Mouse (Mus musculus): ENCODE measurements around the gene Hsf4. TPM values are rescaled to one million over a fixed set of nuclear protein-coding genes. Genes with fewer than 3 reads are reported as not detected.

Gene Hsf4
- polyA plus RNA-seq, 1 experiment from 2014 or later, result not detected

GRCm38 (mm10) chr8:105233126-105233935 is 36.3 kb upstream of the Hsf4 start:
- H3K4me2 ChIP-seq (ENCODE audit: low read depth, severe bottlenecking), result no peak overlapping the region
- H3K27ac ChIP-seq (replicated peaks; ENCODE audit: low read depth, low read length), result no peak overlapping the region
- no peak for DNase-seq (ENCODE audit: low spot score)
- no peaks in the 10 kb centered on the region for H3K9me3 ChIP-seq (ENCODE audit: control insufficient read depth, low read length)
- no peaks in the 10 kb centered on the region; the same call in 1 of the 2 replicates for H3K36me3 ChIP-seq (ENCODE audit: control insufficient read depth, insufficient read depth, low read length)
- no peak overlapping the region for H3K9ac ChIP-seq (ENCODE audit: low read length)
- H3K4me1 ChIP-seq (ENCODE audit: control insufficient read depth, insufficient read depth, low read length), result no peaks in the 10 kb centered on the region
- WGBS, result 49% methylated on average over 1 of the region's 1 CpGs
- no peaks in the 10 kb centered on the region for H3K27me3 ChIP-seq (ENCODE audit: control insufficient read depth, insufficient read depth, low read length)
- ATAC-seq (ENCODE audit: insufficient number of reproducible peaks, low FRiP score, low TSS enrichment, low read depth), result no peak
- no peak overlapping the region for H3K4me3 ChIP-seq (ENCODE audit: low read depth, low read length)

GRCm38 (mm10) chr8:105235206-105235605 is 34.4 kb upstream of the Hsf4 start:
- H3K4me1 ChIP-seq (ENCODE audit: control insufficient read depth, insufficient read depth, low read length), result no peaks in the 10 kb centered on the region
- ATAC-seq (ENCODE audit: insufficient number of reproducible peaks, low FRiP score, low TSS enrichment, low read depth) (no peak), DNase-seq (ENCODE audit: low spot score) (no peak)
- H3K4me3 ChIP-seq (ENCODE audit: low read depth, low read length), result no peak overlapping the region
- no peaks in the 10 kb centered on the region for H3K9me3 ChIP-seq (ENCODE audit: control insufficient read depth, low read length)
- H3K9ac ChIP-seq (ENCODE audit: low read length), result no peak overlapping the region
- no peaks in the 10 kb centered on the region; the same call in 1 of the 2 replicates for H3K36me3 ChIP-seq (ENCODE audit: control insufficient read depth, insufficient read depth, low read length)
- H3K27ac ChIP-seq (replicated peaks; ENCODE audit: low read depth, low read length), result no peak overlapping the region
- no peak overlapping the region for H3K4me2 ChIP-seq (ENCODE audit: low read depth, severe bottlenecking)
- no peaks in the 10 kb centered on the region for H3K27me3 ChIP-seq (ENCODE audit: control insufficient read depth, insufficient read depth, low read length)
- WGBS, result 81% methylated on average over 1 of the region's 1 CpGs

- no peaks in the 10 kb centered on the region; the same call in 1 of the 2 replicates for H3K36me3 ChIP-seq (ENCODE audit: control insufficient read depth, insufficient read depth, low read length)
- 93% methylated on average over 14 of the region's 14 CpGs for WGBS
Measured at GRCm38 (mm10) chr8:105237442-105238142, 32.0 kb upstream of the Hsf4 start.

GRCm38 (mm10) chr8:105241016-105241415 is 28.6 kb upstream of the Hsf4 start:
- no peak overlapping the region for H3K4me3 ChIP-seq (ENCODE audit: low read depth, low read length)
- H3K9ac ChIP-seq (ENCODE audit: low read length), result no peak overlapping the region
- H3K9me3 ChIP-seq (ENCODE audit: control insufficient read depth, low read length), result no peaks in the 10 kb centered on the region
- no peak overlapping the region for H3K4me2 ChIP-seq (ENCODE audit: low read depth, severe bottlenecking)
- H3K27ac ChIP-seq (replicated peaks; ENCODE audit: low read depth, low read length), result no peak overlapping the region
- ATAC-seq (ENCODE audit: insufficient number of reproducible peaks, low FRiP score, low TSS enrichment, low read depth) (no peak), DNase-seq (ENCODE audit: low spot score) (no peak)
- H3K27me3 ChIP-seq (ENCODE audit: control insufficient read depth, insufficient read depth, low read length), result no peaks in the 10 kb centered on the region
- no peaks in the 10 kb centered on the region for H3K36me3 ChIP-seq (ENCODE audit: control insufficient read depth, insufficient read depth, low read length)
- no peaks in the 10 kb centered on the region for H3K4me1 ChIP-seq (ENCODE audit: control insufficient read depth, insufficient read depth, low read length)
- WGBS, result 98% methylated on average over 7 of the region's 7 CpGs

More at GRCm38 (mm10) chr8:105237442-105238142, 32.0 kb upstream of the Hsf4 start:
- Histone ChIP-seq H3K4me2 (ENCODE audit: low read depth, severe bottlenecking) (no peak overlapping the region), H3K4me1 (ENCODE audit: control insufficient read depth, insufficient read depth, low read length) (no peaks in the 10 kb centered on the region), H3K27me3 (ENCODE audit: control insufficient read depth, insufficient read depth, low read length) (no peaks in the 10 kb centered on the region), H3K27ac (replicated peaks; ENCODE audit: low read depth, low read length) (no peak overlapping the region), H3K9ac (ENCODE audit: low read length) (no peak overlapping the region), H3K4me3 (ENCODE audit: low read depth, low read length) (no peak overlapping the region), H3K9me3 (ENCODE audit: control insufficient read depth, low read length) (no peaks in the 10 kb centered on the region)
- no peak for DNase-seq (ENCODE audit: low spot score)
- ATAC-seq (ENCODE audit: insufficient number of reproducible peaks, low FRiP score, low TSS enrichment, low read depth), result no peak

GRCm38 (mm10) chr8:105251954-105252353 is 17.6 kb upstream of the Hsf4 start:
- WGBS, result 96% methylated on average over 6 of the region's 6 CpGs
- H3K4me3 ChIP-seq (ENCODE audit: low read depth, low read length), result no peak overlapping the region
- H3K27ac ChIP-seq (replicated peaks; ENCODE audit: low read depth, low read length), result no peak overlapping the region
- no peaks in the 10 kb centered on the region for H3K9me3 ChIP-seq (ENCODE audit: control insufficient read depth, low read length)
- H3K4me1 ChIP-seq (ENCODE audit: control insufficient read depth, insufficient read depth, low read length), result peaks cover 5% of the 10 kb centered on the region; the same call in 1 of the 2 replicates
- DNase-seq (ENCODE audit: low spot score), result no peak
- peaks cover 16% of the 10 kb centered on the region for H3K36me3 ChIP-seq (ENCODE audit: control insufficient read depth, insufficient read depth, low read length)
- no peak overlapping the region for H3K9ac ChIP-seq (ENCODE audit: low read length)
- peaks cover 7% of the 10 kb centered on the region; the same call in 1 of the 2 replicates for H3K27me3 ChIP-seq (ENCODE audit: control insufficient read depth, insufficient read depth, low read length)
- no peak for ATAC-seq (ENCODE audit: insufficient number of reproducible peaks, low FRiP score, low TSS enrichment, low read depth)
- H3K4me2 ChIP-seq (ENCODE audit: low read depth, severe bottlenecking), result no peak overlapping the region

- H3K9me3 ChIP-seq (ENCODE audit: control insufficient read depth, low read length), result no peaks in the 10 kb centered on the region
- H3K36me3 ChIP-seq (ENCODE audit: control insufficient read depth, insufficient read depth, low read length), result peaks cover 16% of the 10 kb centered on the region
- no peak overlapping the region for H3K27ac ChIP-seq (replicated peaks; ENCODE audit: low read depth, low read length)
- ATAC-seq (ENCODE audit: insufficient number of reproducible peaks, low FRiP score, low TSS enrichment, low read depth) (no peak), DNase-seq (ENCODE audit: low spot score) (no peak)
- no peak overlapping the region for H3K4me2 ChIP-seq (ENCODE audit: low read depth, severe bottlenecking)
- peaks cover 12% of the 10 kb centered on the region for H3K27me3 ChIP-seq (ENCODE audit: control insufficient read depth, insufficient read depth, low read length)
- WGBS, result 88% methylated on average over 10 of the region's 10 CpGs
- H3K4me1 ChIP-seq (ENCODE audit: control insufficient read depth, insufficient read depth, low read length), result peaks cover 5% of the 10 kb centered on the region; the same call in 1 of the 2 replicates
- no peak overlapping the region for H3K4me3 ChIP-seq (ENCODE audit: low read depth, low read length)
- H3K9ac ChIP-seq (ENCODE audit: low read length), result no peak overlapping the region
Measured at GRCm38 (mm10) chr8:105252680-105253537, 16.7 kb upstream of the Hsf4 start.

GRCm38 (mm10) chr8:105253766-105254151 is 15.8 kb upstream of the Hsf4 start:
- Histone ChIP-seq H3K9ac (ENCODE audit: low read length) (no peak overlapping the region), H3K4me2 (ENCODE audit: low read depth, severe bottlenecking) (peak overlapping the region; percentile 98), H3K4me3 (ENCODE audit: low read depth, low read length) (peak overlapping the region; percentile 61), H3K9me3 (ENCODE audit: control insufficient read depth, low read length) (no peaks in the 10 kb centered on the region), H3K4me1 (ENCODE audit: control insufficient read depth, insufficient read depth, low read length) (peaks cover 6% of the 10 kb centered on the region), H3K27me3 (ENCODE audit: control insufficient read depth, insufficient read depth, low read length) (peaks cover 21% of the 10 kb centered on the region), H3K27ac (replicated peaks; ENCODE audit: low read depth, low read length) (no peak overlapping the region), H3K36me3 (ENCODE audit: control insufficient read depth, insufficient read depth, low read length) (peaks cover 14% of the 10 kb centered on the region)
- 39% methylated on average over 20 of the region's 20 CpGs for WGBS
- DNase-seq (ENCODE audit: low spot score) (no peak), ATAC-seq (ENCODE audit: insufficient number of reproducible peaks, low FRiP score, low TSS enrichment, low read depth) (peak; percentile 14; the same call in 1 of the 2 replicates)

Data from limb, embryonic 11.5 days (tissue).